Mouse (Mus musculus) heart, embryonic 15.5 days (tissue): ENCODE measurements at regions not wholly inside any gene's neighbourhood (a gene's known extent, or its start where the extent isn't known, plus 50 kb on each side); places are given as distances from the start of the nearest gene placed in this dataset.

ENCODE experiments used
- ATAC-seq: fragments of 200-750 bp; cut with Nextera tagmentation; replicated peaks from 2 replicates; pipeline ENCODE4 v1.8.0; 2017; ENCODE audit warnings: low read depth, moderate TSS enrichment; ENCODE audit not compliant: insufficient number of reproducible peaks, insufficient read depth, low FRiP score
- H3K27ac ChIP-seq: fragments of 300-500 bp; sonication (generic); 2 replicates; pipeline ENCODE4 v1.5.1; 2015; ENCODE audit warnings: mild to moderate bottlenecking, inconsistent platforms
- H3K27me3 ChIP-seq: fragments of 300-500 bp; sonication (generic); 2 replicates; pipeline ENCODE4 v1.6.1; 2015; ENCODE audit warnings: inconsistent platforms
- H3K36me3 ChIP-seq: fragments of 300-500 bp; sonication (generic); 2 replicates; pipeline ENCODE4 v1.6.1; 2015; ENCODE audit warnings: mild to moderate bottlenecking, inconsistent platforms
- H3K4me1 ChIP-seq: fragments of 300-500 bp; sonication (generic); replicated peaks from 2 replicates; pipeline ENCODE4 v1.6.1; 2015; ENCODE audit warnings: inconsistent platforms
- H3K4me2 ChIP-seq: fragments of 300-500 bp; sonication (generic); 2 replicates; pipeline ENCODE4 v1.6.1; 2015; ENCODE audit warnings: inconsistent platforms, mild to moderate bottlenecking, moderate library complexity
- H3K4me3 ChIP-seq: fragments of 300-500 bp; sonication (generic); 2 replicates; pipeline ENCODE4 v1.5.1; 2015; ENCODE audit warnings: mild to moderate bottlenecking, inconsistent platforms
- H3K9ac ChIP-seq: fragments of 300-500 bp; sonication (generic); 2 replicates; pipeline ENCODE4 v1.6.1; 2015; ENCODE audit warnings: mild to moderate bottlenecking, inconsistent platforms
- H3K9me3 ChIP-seq: fragments of 300-500 bp; sonication (generic); replicated peaks from 2 replicates; pipeline ENCODE4 v1.6.1; 2016; ENCODE audit warnings: inconsistent platforms
- WGBS: fragments of 180-500 bp; shearing (Covaris S2); methylation state at CpG from one replicate; pipeline ENCODE4 v1.1.7; 2015; ENCODE audit warnings: mixed read lengths; 5-methylcytosine and 5-hydroxymethylcytosine counted together

DNA sequence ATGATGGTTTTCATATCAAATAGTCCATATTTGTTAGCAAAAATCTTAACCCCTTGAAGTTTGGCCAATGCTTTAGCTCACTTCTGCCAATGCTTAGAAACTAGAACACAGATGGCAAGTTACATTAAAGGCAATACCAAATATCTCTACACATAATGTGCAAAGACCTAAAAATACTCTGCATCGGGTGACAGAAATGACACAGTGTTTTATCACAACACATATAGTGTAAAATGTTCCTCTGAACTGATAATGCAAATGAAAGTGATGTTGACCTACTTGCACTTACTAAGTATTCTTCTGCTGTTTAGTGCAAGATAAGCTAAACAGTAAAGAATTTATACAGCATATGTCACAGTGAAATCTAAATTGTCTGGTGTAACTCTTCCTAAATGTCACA lies 55.1 kb upstream of the Fbxl4 start:
- H3K9ac ChIP-seq = no peak overlapping the region
- H3K4me1 ChIP-seq = no peaks in the 10 kb centered on the region
- H3K9me3 ChIP-seq = no peaks in the 10 kb centered on the region
- H3K36me3 ChIP-seq = no peaks in the 10 kb centered on the region
- no peak for ATAC-seq
- no peak overlapping the region for H3K4me2 ChIP-seq
- no peak overlapping the region for H3K27ac ChIP-seq
- H3K4me3 ChIP-seq = no peak overlapping the region
- WGBS = 52% methylated on average over 1 of the region's 1 CpGs
- no peaks in the 10 kb centered on the region for H3K27me3 ChIP-seq
